Mouse (Mus musculus) c-Kit-positive CD71-positive TER-119-positive erythroid progenitor cells, embryonic 14.5 days (primary cell): ENCODE results near the gene Brat1.

ENCODE experiments used
- DNase-seq: peaks from one replicate; pipeline ENCODE4 v3.0.0-alpha.2; 2013; ENCODE audit warnings: low spot score

Gene Brat1

DNA sequence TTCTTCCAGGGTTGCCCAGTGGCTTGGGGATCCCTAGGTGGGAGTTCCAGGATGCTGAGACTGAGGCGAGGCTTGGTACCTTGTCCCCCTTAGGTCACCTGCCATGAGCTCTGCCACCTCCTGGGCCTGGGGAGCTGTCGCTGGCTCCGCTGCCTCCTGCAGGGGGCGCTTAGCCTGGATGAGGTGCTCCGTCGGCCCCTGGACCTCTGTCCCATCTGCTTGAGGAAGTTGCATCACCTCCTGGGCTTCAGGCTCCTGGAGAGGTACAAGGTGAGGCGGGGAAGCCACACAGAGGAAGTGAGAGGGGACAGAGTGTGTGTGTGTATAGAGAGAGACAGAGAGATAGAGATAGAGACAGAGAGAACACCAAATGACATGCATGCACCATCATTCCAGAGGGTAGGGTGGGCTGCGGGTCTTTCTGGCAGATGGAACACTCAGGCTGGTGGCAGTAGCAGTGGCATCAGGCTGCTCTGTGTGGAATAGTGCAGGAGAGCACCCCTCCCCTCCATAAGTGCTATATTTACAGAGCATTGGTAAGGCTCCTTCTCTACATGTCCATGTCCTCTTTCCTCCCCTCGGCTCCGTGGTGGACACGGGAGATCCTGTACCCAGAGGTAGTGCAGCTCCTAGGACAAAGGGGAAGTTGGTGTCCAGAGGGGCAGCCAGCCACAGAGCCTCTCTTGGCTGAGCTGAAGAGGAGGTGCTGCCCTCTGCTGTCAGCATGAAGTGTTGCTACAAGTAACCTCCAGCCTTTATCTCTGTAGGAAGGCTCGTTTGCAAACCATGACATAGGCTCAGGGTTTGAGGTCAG is 44.5 kb downstream of the Brat1 start:
- peak; percentile 69 for DNase-seq

DNA sequence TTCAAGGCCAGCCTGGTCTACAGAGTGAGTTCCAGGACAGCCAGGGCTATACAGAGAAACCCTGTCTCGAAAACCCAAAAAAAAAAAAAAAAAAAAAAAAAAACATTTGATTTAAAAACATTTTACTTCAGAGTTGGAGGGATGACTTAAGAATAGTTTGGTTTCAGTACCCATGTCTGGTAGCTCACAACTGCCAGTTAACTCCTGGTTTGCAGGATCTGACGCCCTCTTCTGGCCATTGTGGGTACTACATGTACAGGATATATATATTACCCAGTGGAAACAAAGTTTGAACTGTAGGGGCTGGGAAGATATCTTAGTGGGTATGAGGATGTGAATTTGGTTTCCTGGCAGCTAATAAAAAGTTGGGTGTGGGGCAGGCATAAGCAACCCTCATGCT is 46.1 kb downstream of the Brat1 start:
- DNase-seq, result no peak

DNA sequence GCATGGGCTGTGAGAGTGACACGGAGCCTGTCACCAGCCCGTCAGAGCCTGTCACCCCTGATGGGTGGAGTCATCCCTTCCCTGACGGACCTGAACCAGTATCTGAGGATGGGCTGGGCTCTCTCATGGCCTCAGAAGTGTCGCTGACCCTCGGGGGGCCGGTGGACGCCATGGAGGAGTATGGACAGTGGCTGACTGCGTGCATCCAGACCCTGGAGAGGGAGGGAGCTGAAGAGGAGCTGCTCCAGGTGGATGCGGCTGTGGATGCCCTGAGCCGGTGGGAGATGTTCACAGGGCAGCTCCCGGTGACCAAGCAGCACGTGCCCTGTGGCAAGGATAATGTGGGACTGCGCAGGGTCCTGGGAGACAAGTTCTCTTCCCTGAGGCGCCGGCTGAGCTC is 47.2 kb downstream of the Brat1 start:
- no peak for DNase-seq

DNA sequence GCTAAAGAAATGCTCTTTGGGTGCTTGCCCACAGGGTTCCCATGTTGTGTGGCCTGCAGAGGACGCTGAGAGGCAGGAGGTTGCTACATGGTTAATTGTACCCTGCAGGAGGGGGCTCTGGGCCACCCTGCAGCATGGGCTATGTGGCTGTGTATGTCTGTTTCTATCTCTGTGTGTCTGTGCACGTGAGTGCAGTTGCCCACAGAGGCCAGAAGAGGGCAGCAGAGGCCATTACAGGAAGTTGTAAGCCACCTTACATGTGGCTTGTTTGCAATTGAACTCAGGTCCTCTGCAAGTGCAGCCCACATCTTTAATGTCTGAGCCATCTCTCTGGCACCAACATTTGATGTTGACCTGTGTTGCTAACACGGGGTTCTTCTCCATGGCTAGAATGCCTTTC is 47.8 kb downstream of the Brat1 start:
- no peak for DNase-seq

DNA sequence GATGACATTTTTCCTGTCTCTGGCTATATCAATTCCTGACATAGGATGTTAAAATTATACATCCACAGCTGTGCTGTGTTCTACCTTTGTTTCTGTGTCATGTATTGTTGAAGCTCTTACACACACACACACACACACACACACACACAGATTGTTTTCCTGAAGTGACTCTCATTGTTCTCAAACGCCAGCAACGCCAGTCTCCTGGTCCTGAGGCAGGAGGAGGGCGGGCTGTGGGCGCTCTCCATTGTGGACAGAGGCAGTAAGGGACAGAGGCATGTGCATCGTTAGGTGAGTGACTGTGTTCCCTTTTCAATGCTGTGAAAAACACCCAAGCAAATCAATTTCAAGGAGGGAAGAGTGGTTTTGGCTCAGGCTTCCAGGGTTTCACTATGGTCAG is 48.4 kb downstream of the Brat1 start:
- DNase-seq, result no peak

DNA sequence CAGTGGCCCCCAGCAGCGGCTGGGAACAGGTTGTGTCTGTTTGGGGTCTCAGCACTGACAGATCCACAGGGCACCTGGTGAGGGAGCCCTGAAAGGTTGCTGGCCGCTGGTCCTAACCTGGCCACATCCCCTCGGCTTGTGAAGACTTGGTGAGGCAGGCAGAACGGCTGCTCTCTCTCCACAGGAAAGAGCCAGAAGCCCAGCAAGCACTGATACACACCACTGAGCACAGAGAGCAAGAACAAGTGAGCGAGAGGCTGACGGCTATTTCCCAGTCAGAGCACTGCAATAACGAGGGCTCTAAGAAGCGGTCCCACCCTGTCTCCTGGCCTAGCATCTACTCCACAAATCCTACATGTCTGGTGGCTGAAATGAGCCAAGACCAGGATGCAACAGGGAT is 54.1 kb downstream of the Brat1 start:
- no peak for DNase-seq

DNA sequence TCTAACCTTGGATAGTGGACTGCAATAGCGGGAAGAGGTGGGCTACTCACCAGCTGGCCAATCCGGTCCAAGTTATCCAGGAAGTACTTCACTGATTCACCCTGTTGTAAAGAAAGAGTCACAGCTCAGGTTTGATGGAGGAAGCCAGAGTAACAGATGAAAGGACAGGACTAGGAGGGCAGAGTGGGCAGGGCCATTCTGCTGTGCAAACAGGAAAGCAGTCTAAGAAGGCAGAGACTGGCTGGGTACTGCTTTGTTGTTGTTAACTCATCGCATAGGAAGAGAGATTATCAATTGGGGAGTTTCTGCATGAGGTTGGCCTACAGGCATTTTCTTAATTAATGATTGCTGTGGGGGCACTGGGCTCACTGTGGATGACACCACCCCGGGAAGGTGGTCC is 57.7 kb downstream of the Brat1 start:
- no peak for DNase-seq

DNA sequence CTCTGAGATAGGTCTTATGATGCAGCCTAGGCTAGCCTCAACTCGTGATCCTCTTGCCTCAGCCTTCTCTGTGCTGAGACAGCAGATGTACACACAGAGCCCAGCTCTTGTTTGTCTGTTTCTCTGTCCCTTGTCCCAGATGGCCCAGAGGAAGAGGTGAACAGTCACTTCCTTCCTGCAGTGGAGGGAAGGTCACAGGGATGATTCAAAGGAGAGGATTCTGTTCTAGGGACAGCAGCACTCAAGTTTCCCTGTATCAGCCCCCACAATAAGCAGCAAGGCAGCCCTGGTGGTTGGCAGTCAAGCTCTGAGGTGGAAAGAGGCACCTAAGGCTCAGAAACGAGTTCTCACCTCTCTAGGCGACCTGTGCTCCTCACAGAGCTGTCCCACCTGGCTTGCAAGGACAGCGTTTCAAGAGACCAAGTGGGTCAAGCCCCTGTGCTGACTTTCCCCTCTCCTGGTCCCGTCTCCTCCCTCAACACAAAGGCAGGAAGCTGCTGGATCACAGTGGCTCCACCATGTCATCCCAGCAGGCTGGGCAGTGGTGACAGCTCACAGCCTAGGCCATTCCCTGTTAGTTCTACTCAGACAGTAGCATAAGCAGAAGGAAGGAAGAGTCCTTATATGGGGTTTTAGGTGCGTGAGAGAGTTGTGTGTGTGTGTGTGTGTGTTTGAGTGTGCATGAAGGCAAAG is 60.3 kb downstream of the Brat1 start:
- no peak for DNase-seq

DNA sequence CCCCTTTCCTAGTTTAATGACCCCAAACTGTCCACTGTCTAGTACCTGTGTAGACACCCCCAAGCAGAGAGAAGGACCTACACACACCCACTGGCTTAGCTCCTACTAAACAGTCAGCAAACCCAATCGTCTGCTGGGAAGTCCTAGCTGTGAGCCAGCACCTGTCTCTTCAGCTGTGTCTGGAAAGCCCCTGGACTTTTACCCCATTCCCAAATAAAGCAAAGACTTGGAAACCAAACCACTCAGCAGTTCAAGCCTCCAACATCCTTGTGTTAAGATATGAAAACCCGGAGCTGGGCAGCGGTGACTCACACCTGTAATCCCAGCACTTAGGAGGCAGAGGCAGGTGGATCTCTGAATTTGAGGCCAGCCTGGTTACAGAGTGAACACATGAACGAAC is 61.8 kb downstream of the Brat1 start:
- no peak for DNase-seq

DNA sequence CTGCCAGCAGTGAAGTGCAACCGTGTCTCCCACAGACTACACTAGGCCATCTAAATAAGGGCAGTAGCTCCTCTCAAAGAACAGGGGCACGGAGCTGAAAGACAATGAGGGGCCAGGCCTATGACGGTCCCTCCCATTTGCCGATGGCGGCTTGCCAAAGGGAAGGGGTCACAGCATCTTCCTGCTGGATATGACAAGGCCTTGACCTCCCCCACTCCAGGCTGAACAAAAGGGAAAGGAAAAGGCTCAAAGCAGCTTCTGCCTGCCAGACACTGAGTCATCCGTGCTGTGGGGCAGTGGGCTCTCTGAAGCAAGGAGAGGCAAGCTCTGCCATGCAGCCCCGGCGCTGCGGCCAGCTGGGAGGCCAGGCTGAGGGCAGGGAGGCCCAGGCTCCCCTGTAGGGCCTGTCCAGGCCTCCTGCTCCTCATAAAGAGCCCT is 62.9 kb downstream of the Brat1 start:
- DNase-seq, result no peak

DNA sequence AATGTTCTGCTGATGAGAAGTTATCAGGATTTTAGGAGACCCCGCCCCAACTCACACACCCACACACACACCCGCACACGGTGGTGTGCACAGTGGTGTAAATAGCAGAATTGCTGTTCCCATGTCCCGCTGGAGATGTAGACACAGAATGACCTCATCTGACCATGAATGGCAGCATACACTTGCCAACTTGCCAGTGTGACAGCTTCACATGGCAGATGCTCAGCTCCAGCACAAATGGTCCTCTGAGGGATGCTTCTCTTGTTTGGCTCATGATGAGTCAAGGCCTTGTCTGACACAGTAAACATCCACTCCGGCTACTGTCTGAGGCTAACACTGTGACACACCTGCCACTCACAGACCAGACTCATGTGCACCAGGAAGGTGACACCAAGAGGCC is 63.5 kb downstream of the Brat1 start:
- DNase-seq, result no peak
